In the genomic region with DNA sequence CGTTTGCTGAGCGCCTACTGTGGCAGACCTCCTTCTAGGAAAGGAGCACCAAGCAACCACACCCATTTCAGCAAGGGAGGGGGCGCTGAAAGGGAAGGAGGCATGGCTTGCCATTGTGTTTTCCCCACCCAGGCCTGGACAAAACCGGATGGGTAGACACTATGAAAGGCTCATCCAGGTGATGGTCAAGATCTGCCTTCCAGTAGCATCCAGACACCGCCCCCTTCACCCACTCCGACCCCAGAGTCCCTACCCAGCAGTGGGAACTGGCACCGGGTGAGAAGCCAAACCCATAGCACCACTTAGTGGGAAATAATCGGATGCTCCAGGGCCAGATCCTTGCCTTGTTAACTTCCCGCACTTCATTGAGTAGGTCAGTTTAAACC, we compare ENCODE assay signal across 10 mouse cellular contexts. TPM values are rescaled to one million over a fixed set of nuclear protein-coding genes. Genes with fewer than 3 reads are reported as not detected.
DNase-seq lines count a peak whose midpoint lies in the region; ATAC-seq and TF ChIP-seq lines count a peak whose summit lies in the region.
"Had no signal": no experiment of that assay in that cellular context is flagged by ENCODE, and none has a peak within 500 bp of the region (broad histone marks: within the 10 kb centered on the region; RNA-seq: fewer than 3 reads in every experiment).

No protein-coding gene starts in this region.

- H3K27me3 ChIP-seq in neural tube, embryonic 11.5 days (ENCODE audit: control insufficient read depth, insufficient read depth, low read length): 0 out of 2 replicates have a peak, but pooled peaks cover 2% of the 10 kb centered on the region
- no peaks in the 10 kb centered on the region for H3K27me3 ChIP-seq in limb, embryonic 14.5 days (ENCODE audit: control insufficient read depth, insufficient read depth, low read length)
- H3K27me3 ChIP-seq in stomach, embryonic 16.5 days (ENCODE audit: control insufficient read depth, insufficient read depth, low read length): no peaks in the 10 kb centered on the region

- TF ChIP-seq POLR2A in limb, embryonic 14.5 days (IDR thresholded peaks at IDR 0.05; ENCODE audit: borderline replicate concordance, extremely low read depth, insufficient read depth, insufficient read length): no peak

- no peak for ATAC-seq in neural tube, embryonic 11.5 days (ENCODE audit: insufficient read depth, low FRiP score, low TSS enrichment)
- ATAC-seq in limb, embryonic 14.5 days (ENCODE audit: low FRiP score, low read depth): no peak
- ATAC-seq in stomach, embryonic 16.5 days (ENCODE audit: insufficient read depth, low FRiP score): 0 out of 2 replicates have a peak, but pooled peaks have one; percentile 32

- no peak for TF ChIP-seq CTCF in gastrocnemius, adult 2 months (IDR thresholded peaks at IDR 0.05)

- peak overlapping the region; percentile 79 for H3K27ac ChIP-seq in gastrocnemius, adult 2 months
- H3K27ac ChIP-seq in neural tube, embryonic 11.5 days (ENCODE audit: low read depth, low read length): no peak overlapping the region
- H3K27ac ChIP-seq in limb, embryonic 14.5 days (replicated peaks; ENCODE audit: low read depth, low read length): no peak overlapping the region
- H3K27ac ChIP-seq in stomach, embryonic 16.5 days (ENCODE audit: low read length): no peak overlapping the region

- DNase-seq in gastrocnemius, adult 2 months: peak; percentile 15
- DNase-seq in gastrocnemius, postnatal 4 days (ENCODE audit: low spot score in 2 of 2): no peak
- no peak for DNase-seq in neural tube, embryonic 11.5 days (ENCODE audit: low spot score)
- DNase-seq in neural tube, embryonic 10.5 days (ENCODE audit: extremely low spot score, low spot score): no peak
- no peak for DNase-seq in limb, embryonic 14.5 days (ENCODE audit: low spot score)
- no peak for DNase-seq in layer of hippocampus, adult 9-11 months
- DNase-seq in testis, postnatal 10 days (ENCODE audit: low spot score): no peak

- no peaks in the 10 kb centered on the region for H3K36me3 ChIP-seq in neural tube, embryonic 11.5 days (ENCODE audit: control insufficient read depth, insufficient read depth, low read length)
- no peaks in the 10 kb centered on the region for H3K36me3 ChIP-seq in limb, embryonic 14.5 days (ENCODE audit: control insufficient read depth, insufficient read depth, low read length)
- H3K36me3 ChIP-seq in stomach, embryonic 16.5 days (ENCODE audit: control insufficient read depth, insufficient read depth, low read length): no peaks in the 10 kb centered on the region

- H3K4me1 ChIP-seq in neural tube, embryonic 11.5 days (ENCODE audit: control insufficient read depth, insufficient read depth, low read length): 0 out of 2 replicates have a peak, but pooled peaks cover 3% of the 10 kb centered on the region
- H3K4me1 ChIP-seq in limb, embryonic 14.5 days (ENCODE audit: control insufficient read depth, insufficient read depth, low read length): peaks cover 4% of the 10 kb centered on the region; the same call in 1 of the 2 replicates
- peaks cover 5% of the 10 kb centered on the region; the same call in 1 of the 2 replicates for H3K4me1 ChIP-seq in stomach, embryonic 16.5 days (ENCODE audit: control insufficient read depth, insufficient read depth, low read length)

- H3K9me3 ChIP-seq in neural tube, embryonic 11.5 days (ENCODE audit: control insufficient read depth, low read length): no peaks in the 10 kb centered on the region
- H3K9me3 ChIP-seq in limb, embryonic 14.5 days (ENCODE audit: control insufficient read depth, low read length): no peaks in the 10 kb centered on the region
- no peaks in the 10 kb centered on the region for H3K9me3 ChIP-seq in stomach, embryonic 16.5 days (replicated peaks; ENCODE audit: control insufficient read depth, low read length)

- H3K4me3 ChIP-seq in gastrocnemius, adult 2 months: peak overlapping the region; percentile 81
- H3K4me3 ChIP-seq in neural tube, embryonic 11.5 days (ENCODE audit: low read depth, low read length): no peak overlapping the region
- H3K4me3 ChIP-seq in limb, embryonic 14.5 days (replicated peaks; ENCODE audit: low read length): peak overlapping the region; percentile 62
- H3K4me3 ChIP-seq in stomach, embryonic 16.5 days (replicated peaks; ENCODE audit: low read length): peak overlapping the region; percentile 56

- intact Hi-C loops in gastrocnemius, adult 2 months (cut with DNase I): loop anchor here (10.0 kb wide), 1 partner anchor 201 kb away; a partner anchor contains a TSS

- WGBS in neural tube, embryonic 11.5 days: 63% methylated on average over 9 of the region's 9 CpGs
- WGBS in limb, embryonic 14.5 days: 56% methylated on average over 9 of the region's 9 CpGs
- 58% methylated on average over 9 of the region's 9 CpGs for WGBS in stomach, embryonic 16.5 days

- peak overlapping the region; percentile 99 for H3K4me2 ChIP-seq in neural tube, embryonic 11.5 days (ENCODE audit: low read depth)
- H3K4me2 ChIP-seq in limb, embryonic 14.5 days (replicated peaks; ENCODE audit: low read depth, low read length, severe bottlenecking): peak overlapping the region; percentile 99
- H3K4me2 ChIP-seq in stomach, embryonic 16.5 days (ENCODE audit: low read depth, low read length): peak overlapping the region; percentile 86

- H3K9ac ChIP-seq in neural tube, embryonic 11.5 days (ENCODE audit: low read length): no peak overlapping the region
- H3K9ac ChIP-seq in limb, embryonic 14.5 days (ENCODE audit: low read depth, low read length, severe bottlenecking): peak overlapping the region; percentile 81; the same call in 1 of the 2 replicates
- peak overlapping the region; percentile 76; the same call in 1 of the 2 replicates for H3K9ac ChIP-seq in stomach, embryonic 16.5 days (ENCODE audit: low read length)

RNA-seq across cellular contexts. Expression of a gene that starts 0.8 kb away (rescaled TPM):
- total RNA-seq in gastrocnemius, adult 2 months (2021): under 1 TPM; 0.31 to 0.86 TPM
- 1 to 10 TPM; 1.1 to 1.3 TPM for total RNA-seq in gastrocnemius, postnatal 4 days (2021)
- polyA plus RNA-seq in neural tube, embryonic 11.5 days (2014; fragmentation: Nextera tagmentation; extraction: Ambion mirVana): 0.77 and 1.3 TPM in 2 replicates
- polyA plus RNA-seq in limb, embryonic 14.5 days (2012; rRNA removed): 1.4 and 1.7 TPM in 2 replicates
- polyA plus RNA-seq in limb, embryonic 14.5 days (2014; fragmentation: Nextera tagmentation; extraction: Ambion mirVana): 1.8 and 2.5 TPM in 2 replicates
- 2.1 and 2.3 TPM in 2 replicates for polyA plus RNA-seq in stomach, embryonic 16.5 days (2015; fragmentation: Nextera tagmentation; extraction: Ambion mirVana)
- total RNA-seq: megakaryocyte progenitor cell, adult 5-6 weeks had no signal

RNA-seq across cellular contexts. Expression of a gene that starts 54.0 kb away (rescaled TPM):
- total RNA-seq in gastrocnemius, adult 2 months (2021): 10 to 100 TPM; 21.5 to 36.9 TPM
- 10 to 100 TPM; 21.3 to 22.5 TPM for total RNA-seq in gastrocnemius, postnatal 4 days (2021)
- 0.13 and 0.24 TPM in 2 replicates for polyA plus RNA-seq in neural tube, embryonic 11.5 days (2014; fragmentation: Nextera tagmentation; extraction: Ambion mirVana)
- polyA plus RNA-seq in limb, embryonic 14.5 days (2012; rRNA removed): 0.06 and 0.13 TPM in 2 replicates
- polyA plus RNA-seq in limb, embryonic 14.5 days (2014; fragmentation: Nextera tagmentation; extraction: Ambion mirVana): 0.14 and 0.28 TPM in 2 replicates
- 0.92 and 1.3 TPM in 2 replicates for polyA plus RNA-seq in stomach, embryonic 16.5 days (2015; fragmentation: Nextera tagmentation; extraction: Ambion mirVana)
- total RNA-seq: megakaryocyte progenitor cell, adult 5-6 weeks had no signal
- polyA plus RNA-seq: C2C12 had no signal
